Mouse (Mus musculus): ENCODE measurements around the gene Snx17. TPM values are rescaled to one million over a fixed set of nuclear protein-coding genes. Genes with fewer than 3 reads are reported as not detected.
A peak's percentile ranks its signal among the peaks of the same experiment; 100 is the strongest.

Snx17 gene
- polyA plus RNA-seq, 1 experiment from 2014 or later = 133 TPM

DNA sequence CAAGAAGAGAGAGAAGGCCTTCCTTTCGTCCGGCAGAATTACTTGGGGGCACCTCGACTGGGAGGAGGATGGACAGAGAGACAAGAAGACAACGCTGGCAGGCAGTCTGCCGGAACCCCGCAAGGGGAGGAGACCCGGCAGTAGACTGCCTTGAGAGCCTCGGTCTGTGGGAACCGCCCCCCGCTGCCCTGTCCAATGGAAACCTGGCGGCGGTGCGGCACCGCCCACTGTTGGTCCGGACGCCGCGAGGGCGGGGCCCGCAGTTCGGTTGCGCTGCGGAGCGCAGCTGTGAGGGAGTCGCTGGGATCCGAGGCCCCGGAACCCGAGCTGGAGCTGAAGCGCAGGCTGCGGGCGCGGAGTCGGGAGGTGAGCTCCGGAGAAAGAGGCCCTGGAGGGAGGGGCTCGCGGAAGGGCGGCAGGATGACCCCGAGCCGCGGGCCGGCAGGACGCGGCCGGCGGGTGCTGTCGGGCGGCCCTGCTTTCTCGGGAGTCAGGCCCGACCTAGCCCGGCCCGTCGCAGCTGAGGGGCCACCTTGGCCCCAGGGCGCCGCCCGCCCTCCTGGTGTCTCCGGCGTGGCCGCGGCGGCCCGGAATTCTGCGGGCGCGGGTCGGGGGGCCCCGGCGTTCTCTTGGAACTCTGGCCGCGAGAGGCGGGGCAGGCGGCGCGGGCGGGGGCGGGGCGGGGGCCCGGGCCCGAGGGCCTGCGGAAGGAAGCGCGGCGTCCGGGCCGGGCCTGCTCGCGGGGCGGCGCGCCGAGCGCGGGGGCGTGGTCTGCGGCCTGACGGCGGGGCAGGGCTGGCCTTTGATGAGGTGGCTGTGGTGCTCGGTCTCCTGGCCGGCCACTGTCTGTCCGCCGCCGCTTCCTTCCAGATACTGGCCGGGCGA is 47.9 kb downstream of the Snx17 start, which contains the start of the genes Nrbp1 and Gm9970:
Nrbp1 (plus strand) TSS at position 228 of the 885 bp plus-strand sequence.
Gm9970 (minus strand) TSS at position 596 of the 885 bp plus-strand sequence.
- Histone ChIP-seq H3K9ac (ENCODE audit: low read depth, low read length) (peak within 1 kb of the TSS; percentile 92), H3K4me1 (replicated peaks; ENCODE audit: control insufficient read depth, insufficient read depth, low read length) (peaks cover 5% of the 10 kb centered on the region; the same call in 1 of the 2 replicates), H3K27me3 (ENCODE audit: control insufficient read depth, insufficient read depth, low read length) (no peaks in the 10 kb centered on the region), H3K9me3 (ENCODE audit: control insufficient read depth, low read length) (no peaks in the 10 kb centered on the region), H3K4me3 (ENCODE audit: low read depth, low read length) (peak within 1 kb of the TSS; percentile 92), H3K36me3 (ENCODE audit: control insufficient read depth, insufficient read depth, low read length) (no peaks in the 10 kb centered on the region; the same call in 1 of the 2 replicates), H3K27ac (ENCODE audit: low read depth, low read length) (peak within 1 kb of the TSS; percentile 97), H3K4me2 (replicated peaks; ENCODE audit: low read depth, low read length) (peak within 1 kb of the TSS; percentile 78)
- WGBS = under 1% methylated on average over 48 of the region's 103 CpGs
- peak; percentile 99 for ATAC-seq (ENCODE audit: low FRiP score)
- DNase-seq (ENCODE audit: low spot score) = peak; percentile 97

DNA sequence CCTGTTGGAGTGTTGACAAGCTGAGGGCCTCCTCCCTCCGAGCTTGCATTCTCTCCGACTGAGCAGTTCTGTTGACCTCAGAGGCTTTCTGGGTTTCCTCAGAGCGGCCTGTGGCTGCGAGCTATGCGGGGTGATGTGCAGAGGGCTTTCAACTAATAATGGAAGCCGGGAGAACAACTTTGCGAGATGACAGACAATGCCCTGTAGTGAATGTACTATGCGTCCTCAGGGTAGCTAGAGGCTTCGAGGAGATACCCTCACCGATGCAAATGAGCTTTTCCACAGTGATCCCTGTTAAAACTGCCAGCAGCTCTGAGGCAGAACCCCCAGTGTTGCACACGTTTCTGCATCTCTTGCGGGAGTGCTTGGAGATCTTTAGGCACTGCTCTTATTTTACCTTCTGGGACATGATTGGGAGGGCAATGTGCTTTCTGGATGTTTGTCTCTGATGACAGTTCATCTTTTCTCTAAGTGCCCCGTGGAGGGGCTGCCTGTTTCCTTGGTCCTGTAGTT is 48.6 kb downstream of the Snx17 start:
- ATAC-seq (ENCODE audit: low FRiP score) = no peak
- peaks cover 5% of the 10 kb centered on the region; the same call in 1 of the 2 replicates for H3K4me1 ChIP-seq (replicated peaks; ENCODE audit: control insufficient read depth, insufficient read depth, low read length)
- H3K4me2 ChIP-seq (replicated peaks; ENCODE audit: low read depth, low read length) = peak overlapping the region; percentile 78
- H3K27ac ChIP-seq (ENCODE audit: low read depth, low read length) = peak overlapping the region; percentile 97
- peak overlapping the region; percentile 92 for H3K4me3 ChIP-seq (ENCODE audit: low read depth, low read length)
- H3K36me3 ChIP-seq (ENCODE audit: control insufficient read depth, insufficient read depth, low read length) = no peaks in the 10 kb centered on the region; the same call in 1 of the 2 replicates
- no peak for DNase-seq (ENCODE audit: low spot score)
- H3K27me3 ChIP-seq (ENCODE audit: control insufficient read depth, insufficient read depth, low read length) = no peaks in the 10 kb centered on the region
- under 1% methylated on average over 13 of the region's 13 CpGs for WGBS
- H3K9ac ChIP-seq (ENCODE audit: low read depth, low read length) = peak overlapping the region; percentile 92
- no peaks in the 10 kb centered on the region for H3K9me3 ChIP-seq (ENCODE audit: control insufficient read depth, low read length)

DNA sequence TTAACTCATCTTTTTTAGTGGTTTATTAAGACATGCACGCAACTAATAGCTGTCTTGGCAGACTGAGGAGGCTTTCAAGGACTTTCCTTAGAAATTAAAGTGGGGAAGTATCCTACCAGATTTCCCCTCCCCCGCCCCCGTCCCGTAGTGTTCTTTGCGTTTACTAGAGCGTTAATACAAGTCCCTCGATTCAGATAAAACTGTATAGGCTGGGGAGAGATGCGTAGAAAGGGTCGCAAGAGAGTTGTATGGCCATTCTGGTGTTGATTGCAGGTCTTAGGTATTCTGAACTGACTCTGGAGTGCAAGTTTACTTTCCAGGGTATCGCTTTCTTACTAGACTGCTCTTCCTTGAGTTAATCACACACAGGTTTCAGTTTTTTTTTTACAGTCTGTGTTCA is 49.2 kb downstream of the Snx17 start:
- Histone ChIP-seq H3K36me3 (ENCODE audit: control insufficient read depth, insufficient read depth, low read length) (no peaks in the 10 kb centered on the region; the same call in 1 of the 2 replicates), H3K9me3 (ENCODE audit: control insufficient read depth, low read length) (no peaks in the 10 kb centered on the region), H3K27ac (ENCODE audit: low read depth, low read length) (no peak overlapping the region), H3K4me1 (replicated peaks; ENCODE audit: control insufficient read depth, insufficient read depth, low read length) (peaks cover 5% of the 10 kb centered on the region; the same call in 1 of the 2 replicates), H3K4me3 (ENCODE audit: low read depth, low read length) (peak overlapping the region; percentile 92), H3K27me3 (ENCODE audit: control insufficient read depth, insufficient read depth, low read length) (no peaks in the 10 kb centered on the region), H3K4me2 (replicated peaks; ENCODE audit: low read depth, low read length) (peak overlapping the region; percentile 78), H3K9ac (ENCODE audit: low read depth, low read length) (peak overlapping the region; percentile 92; the same call in 1 of the 2 replicates)
- DNase-seq (ENCODE audit: low spot score) (no peak), ATAC-seq (ENCODE audit: low FRiP score) (no peak)
- 25% methylated on average over 10 of the region's 10 CpGs for WGBS

Other genes starting within 250 kb of the Snx17 start
- 6.9 and 7.6 TPM in 2 replicates for gene Cgref1, start 247.6 kb upstream of the Snx17 start, polyA plus RNA-seq (2014; fragmentation: Nextera tagmentation; extraction: Ambion mirVana)
- gene Preb, start 232.9 kb upstream of the Snx17 start, polyA plus RNA-seq (2014; fragmentation: Nextera tagmentation; extraction: Ambion mirVana) = 96.7 and 99.1 TPM in 2 replicates
- not detected in 2 replicates for gene Tcf23, start 224.6 kb upstream of the Snx17 start, polyA plus RNA-seq (2014; fragmentation: Nextera tagmentation; extraction: Ambion mirVana)
- gene Atraid, start 144.9 kb upstream of the Snx17 start, polyA plus RNA-seq (2014; fragmentation: Nextera tagmentation; extraction: Ambion mirVana) = 111 and 117 TPM in 2 replicates
- gene Slc5a6, start 144.3 kb upstream of the Snx17 start, polyA plus RNA-seq (2014; fragmentation: Nextera tagmentation; extraction: Ambion mirVana) = 6.3 and 7.6 TPM in 2 replicates
- gene Cad, start 138.4 kb upstream of the Snx17 start, polyA plus RNA-seq (2014; fragmentation: Nextera tagmentation; extraction: Ambion mirVana) = 19.7 and 19.8 TPM in 2 replicates
- not detected in 2 replicates for gene Dnajc5g, start 86.9 kb upstream of the Snx17 start, polyA plus RNA-seq (2014; fragmentation: Nextera tagmentation; extraction: Ambion mirVana)
- gene Slc30a3, start 85.0 kb upstream of the Snx17 start, polyA plus RNA-seq (2014; fragmentation: Nextera tagmentation; extraction: Ambion mirVana) = 8.4 and 9.2 TPM in 2 replicates
- 0.10 TPM in 1 of 2 replicates, not detected in the other for gene Trim54, start 76.5 kb upstream of the Snx17 start, polyA plus RNA-seq (2014; fragmentation: Nextera tagmentation; extraction: Ambion mirVana)
- gene Ucn, start 54.4 kb upstream of the Snx17 start, polyA plus RNA-seq (2014; fragmentation: Nextera tagmentation; extraction: Ambion mirVana) = not detected in 2 replicates
- 49.9 and 57.1 TPM in 2 replicates for gene Mpv17, start 39.0 kb upstream of the Snx17 start, polyA plus RNA-seq (2014; fragmentation: Nextera tagmentation; extraction: Ambion mirVana)
- gene Gm29609, start 13.3 kb upstream of the Snx17 start, polyA plus RNA-seq (2014; fragmentation: Nextera tagmentation; extraction: Ambion mirVana) = 0.46 and 1.4 TPM in 2 replicates
- gene Gtf3c2, start 13.1 kb upstream of the Snx17 start, polyA plus RNA-seq (2014; fragmentation: Nextera tagmentation; extraction: Ambion mirVana) = 66.4 and 72.6 TPM in 2 replicates
- gene Eif2b4, start 203 bp downstream of the Snx17 start, polyA plus RNA-seq (2014; fragmentation: Nextera tagmentation; extraction: Ambion mirVana) = 65.8 and 66.5 TPM in 2 replicates
- gene Zfp513, start 9.1 kb downstream of the Snx17 start, polyA plus RNA-seq (2014; fragmentation: Nextera tagmentation; extraction: Ambion mirVana) = 4.9 and 5.7 TPM in 2 replicates
- 148 and 156 TPM in 2 replicates for gene Ppm1g, start 27.5 kb downstream of the Snx17 start, polyA plus RNA-seq (2014; fragmentation: Nextera tagmentation; extraction: Ambion mirVana)
- 141 and 148 TPM in 2 replicates for gene Nrbp1, start 47.6 kb downstream of the Snx17 start, polyA plus RNA-seq (2014; fragmentation: Nextera tagmentation; extraction: Ambion mirVana)
- gene Gm9970, start 48.0 kb downstream of the Snx17 start, polyA plus RNA-seq (2014; fragmentation: Nextera tagmentation; extraction: Ambion mirVana) = 0.50 and 0.80 TPM in 2 replicates
- 3.4 and 5.6 TPM in 2 replicates for gene Krtcap3, start 58.5 kb downstream of the Snx17 start, polyA plus RNA-seq (2014; fragmentation: Nextera tagmentation; extraction: Ambion mirVana)
- gene Ift172, start 97.9 kb downstream of the Snx17 start, polyA plus RNA-seq (2014; fragmentation: Nextera tagmentation; extraction: Ambion mirVana) = 28.8 and 30.8 TPM in 2 replicates
- gene Fndc4, start 102.9 kb downstream of the Snx17 start, polyA plus RNA-seq (2014; fragmentation: Nextera tagmentation; extraction: Ambion mirVana) = 46.7 and 50.6 TPM in 2 replicates
- gene Gckr, start 104.2 kb downstream of the Snx17 start, polyA plus RNA-seq (2014; fragmentation: Nextera tagmentation; extraction: Ambion mirVana) = not detected in 2 replicates